Mouse (Mus musculus) hindbrain, embryonic 11.5 days (tissue): ENCODE results near the gene Gcn1l1. TPM values are rescaled to one million over a fixed set of nuclear protein-coding genes. Genes with fewer than 3 reads are reported as not detected.
"Not testable (repeated sequence)": the region's sequence is repeated elsewhere in the genome, so short reads cannot be mapped to it uniquely, and the experiment has no call there.

ENCODE experiments used
- ATAC-seq: fragments of 200-750 bp; cut with Nextera tagmentation; 2 replicates; pipeline ENCODE4 v1.8.0; 2017; ENCODE audit warnings: mild to moderate bottlenecking, moderate TSS enrichment, moderate library complexity; ENCODE audit not compliant: low FRiP score
- DNase-seq: peaks from one replicate; pipeline ENCODE4 v3.0.0-alpha.2; 2015; ENCODE audit warnings: low spot score
- H3K27ac ChIP-seq: fragments of 300-500 bp; sonication (generic); 2 replicates; pipeline ENCODE4 v1.5.1; 2014; ENCODE audit warnings: mild to moderate bottlenecking, low read depth, low read length
- H3K27me3 ChIP-seq: fragments of 300-500 bp; sonication (generic); 2 replicates; pipeline ENCODE4 v1.6.1; 2014; ENCODE audit warnings: mild to moderate bottlenecking, low read length, moderate library complexity, mixed read lengths; ENCODE audit not compliant: control insufficient read depth, insufficient read depth
- H3K36me3 ChIP-seq: fragments of 300-500 bp; sonication (generic); 2 replicates; pipeline ENCODE4 v1.6.1; 2014; ENCODE audit warnings: mild to moderate bottlenecking, low read length, moderate library complexity, mixed read lengths; ENCODE audit not compliant: control insufficient read depth, insufficient read depth
- H3K4me1 ChIP-seq: fragments of 300-500 bp; sonication (generic); replicated peaks from 2 replicates; pipeline ENCODE4 v1.6.1; 2014; ENCODE audit warnings: low read length, mixed read lengths; ENCODE audit not compliant: control insufficient read depth, insufficient read depth
- H3K4me2 ChIP-seq: fragments of 300-500 bp; sonication (generic); replicated peaks from 2 replicates; pipeline ENCODE4 v1.6.1; 2014; ENCODE audit warnings: mild to moderate bottlenecking, low read depth, low read length
- H3K4me3 ChIP-seq: fragments of 300-500 bp; sonication (generic); 2 replicates; pipeline ENCODE4 v1.5.1; 2014; ENCODE audit warnings: low read depth, low read length
- H3K9ac ChIP-seq: fragments of 300-500 bp; sonication (generic); 2 replicates; pipeline ENCODE4 v1.6.1; 2014; ENCODE audit warnings: low read depth, low read length
- H3K9me3 ChIP-seq: fragments of 300-500 bp; sonication (generic); 2 replicates; pipeline ENCODE4 v1.6.1; 2016; ENCODE audit warnings: low read length; ENCODE audit not compliant: control insufficient read depth
- WGBS: fragments of 180-500 bp; shearing (Covaris S2); extraction: QIAGEN DNeasy Blood & Tissue Kit; methylation state at CpG from one replicate; pipeline ENCODE4 v1.1.7; 2014; 5-methylcytosine and 5-hydroxymethylcytosine counted together
- polyA plus RNA-seq: library from polyadenylated mRNA; unstranded; fragments of >200 nt; fragmentation: Nextera tagmentation; extraction: Ambion mirVana; gene quantifications from 2 replicates; pipeline ENCODE4 v1.2.1, GENCODE M21; 2014

Gene Gcn1l1
- polyA plus RNA-seq, result 31.8 and 39.4 TPM in 2 replicates

- 3% methylated on average over 52 of the region's 55 CpGs for WGBS
Measured at GRCm38 (mm10) chr5:115564737-115565393, at the start of gene Gcn1l1. TSS of gene Gcn1l1 (plus strand) at chr5:115565254.

GRCm38 (mm10) chr5:115516081-115516907 is 48.8 kb upstream of the Gcn1l1 start:
- DNase-seq (no peak), ATAC-seq (no peak)
- Histone ChIP-seq H3K9ac (no peak overlapping the region), H3K27me3 (no peaks in the 10 kb centered on the region), H3K27ac (no peak overlapping the region), H3K4me1 (no peaks in the 10 kb centered on the region), H3K4me3 (no peak overlapping the region), H3K36me3 (no peaks in the 10 kb centered on the region), H3K9me3 (no peaks in the 10 kb centered on the region), H3K4me2 (no peak overlapping the region)
- WGBS, result 82% methylated on average over 32 of the region's 32 CpGs

More at GRCm38 (mm10) chr5:115564737-115565393, at the start of gene Gcn1l1:
- DNase-seq, result peak; percentile 84
- ATAC-seq, result peak; percentile 85
- Histone ChIP-seq H3K4me2 (peak within 1 kb of the TSS; percentile 81), H3K9ac (peak within 1 kb of the TSS; percentile 94), H3K27ac (peak within 1 kb of the TSS; percentile 77), H3K4me3 (peak within 1 kb of the TSS; percentile 97), H3K27me3 (no peaks in the 10 kb centered on the region), H3K36me3 (peaks cover 10% of the 10 kb centered on the region; the same call in 1 of the 2 replicates), H3K9me3 (no peaks in the 10 kb centered on the region), H3K4me1 (peaks cover 9% of the 10 kb centered on the region; the same call in 1 of the 2 replicates)

DNA sequence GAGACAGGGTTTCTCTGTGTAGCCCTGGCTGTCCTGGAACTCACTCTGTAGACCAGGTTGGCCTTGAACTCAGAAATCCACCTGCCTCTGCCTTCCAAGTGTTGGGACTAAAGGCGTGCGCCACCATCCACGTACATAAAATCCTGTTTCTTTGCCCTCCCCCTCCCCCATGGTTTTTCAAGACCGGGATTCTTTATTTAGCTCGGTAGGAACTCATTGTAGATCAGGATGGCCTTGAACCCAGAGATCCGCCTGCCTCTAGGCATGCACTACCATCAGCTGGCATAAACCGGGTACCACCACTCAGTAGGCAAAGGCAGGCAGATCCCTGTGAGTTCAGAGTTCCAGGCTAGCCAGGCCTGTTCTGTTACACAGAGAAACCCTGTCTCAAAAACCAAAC is 48.1 kb upstream of the Gcn1l1 start:
- H3K9me3 ChIP-seq, result no peaks in the 10 kb centered on the region
- 89% methylated on average over 7 of the region's 7 CpGs for WGBS
- no peaks in the 10 kb centered on the region for H3K36me3 ChIP-seq
- no peak overlapping the region for H3K4me3 ChIP-seq
- H3K4me2 ChIP-seq, result no peak overlapping the region
- no peak for DNase-seq
- no peaks in the 10 kb centered on the region for H3K4me1 ChIP-seq
- no peak for ATAC-seq
- no peak overlapping the region for H3K9ac ChIP-seq
- no peak overlapping the region for H3K27ac ChIP-seq
- H3K27me3 ChIP-seq, result no peaks in the 10 kb centered on the region

DNA sequence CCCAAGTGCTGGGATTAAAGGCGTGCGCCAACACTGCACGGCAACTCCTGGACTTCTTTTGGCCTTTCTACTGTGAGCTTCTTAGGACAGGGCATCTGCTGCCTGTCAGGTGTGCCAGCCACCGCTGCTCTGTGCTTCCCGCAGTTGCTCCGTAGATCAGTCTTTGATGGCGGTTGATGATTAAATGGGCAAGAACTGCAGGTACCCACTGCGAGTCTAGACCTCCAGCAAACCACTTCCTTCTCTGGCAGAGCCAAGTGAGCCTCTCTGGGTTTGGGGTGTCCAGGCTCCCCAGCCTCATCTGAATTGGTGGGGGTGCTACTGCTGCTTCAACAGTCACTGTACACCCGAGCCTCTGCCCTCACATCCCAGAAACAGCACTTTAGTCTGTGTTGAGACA is 47.6 kb upstream of the Gcn1l1 start:
- no peak overlapping the region for H3K9ac ChIP-seq
- H3K27me3 ChIP-seq, result no peaks in the 10 kb centered on the region
- DNase-seq (no peak), ATAC-seq (no peak)
- H3K9me3 ChIP-seq, result no peaks in the 10 kb centered on the region
- no peak overlapping the region for H3K4me2 ChIP-seq
- 95% methylated on average over 9 of the region's 9 CpGs for WGBS
- H3K4me3 ChIP-seq, result no peak overlapping the region
- no peaks in the 10 kb centered on the region for H3K36me3 ChIP-seq
- H3K27ac ChIP-seq, result no peak overlapping the region
- no peaks in the 10 kb centered on the region for H3K4me1 ChIP-seq

DNA sequence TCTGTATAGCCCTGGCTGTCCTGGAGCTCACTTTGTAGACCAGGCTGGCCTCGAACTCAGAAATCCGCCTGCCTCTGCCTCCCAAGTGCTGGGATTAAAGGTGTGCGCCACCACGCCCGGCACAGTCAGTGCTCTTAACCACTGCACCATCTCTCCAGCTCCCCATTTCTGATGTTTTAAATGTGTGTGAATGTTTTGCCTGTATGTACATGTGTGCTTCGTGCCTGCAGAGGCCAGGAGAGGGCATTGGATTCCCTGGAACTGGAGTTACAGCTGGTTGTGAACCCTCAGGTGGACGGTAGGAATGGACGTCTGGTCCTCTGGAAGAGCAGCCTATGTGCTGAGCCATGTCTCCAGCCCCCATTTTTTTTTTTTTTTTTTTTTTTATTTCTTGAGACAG is 46.8 kb upstream of the Gcn1l1 start:
- not testable (repeated sequence) for H3K36me3 ChIP-seq, ATAC-seq, H3K4me2 ChIP-seq, H3K4me1 ChIP-seq, H3K27me3 ChIP-seq, H3K9me3 ChIP-seq, H3K27ac ChIP-seq, H3K9ac ChIP-seq, H3K4me3 ChIP-seq, DNase-seq
- WGBS, result 94% methylated on average over 8 of the region's 8 CpGs

GRCm38 (mm10) chr5:115520325-115520869 is 44.7 kb upstream of the Gcn1l1 start:
- Histone ChIP-seq H3K27me3 (no peaks in the 10 kb centered on the region), H3K4me3 (no peak overlapping the region), H3K4me1 (peaks cover 7% of the 10 kb centered on the region; the same call in 1 of the 2 replicates), H3K9me3 (no peaks in the 10 kb centered on the region), H3K4me2 (no peak overlapping the region), H3K36me3 (no peaks in the 10 kb centered on the region), H3K27ac (no peak overlapping the region), H3K9ac (no peak overlapping the region)
- WGBS, result 66% methylated on average over 21 of the region's 21 CpGs
- no peak for ATAC-seq
- DNase-seq, result no peak

DNA sequence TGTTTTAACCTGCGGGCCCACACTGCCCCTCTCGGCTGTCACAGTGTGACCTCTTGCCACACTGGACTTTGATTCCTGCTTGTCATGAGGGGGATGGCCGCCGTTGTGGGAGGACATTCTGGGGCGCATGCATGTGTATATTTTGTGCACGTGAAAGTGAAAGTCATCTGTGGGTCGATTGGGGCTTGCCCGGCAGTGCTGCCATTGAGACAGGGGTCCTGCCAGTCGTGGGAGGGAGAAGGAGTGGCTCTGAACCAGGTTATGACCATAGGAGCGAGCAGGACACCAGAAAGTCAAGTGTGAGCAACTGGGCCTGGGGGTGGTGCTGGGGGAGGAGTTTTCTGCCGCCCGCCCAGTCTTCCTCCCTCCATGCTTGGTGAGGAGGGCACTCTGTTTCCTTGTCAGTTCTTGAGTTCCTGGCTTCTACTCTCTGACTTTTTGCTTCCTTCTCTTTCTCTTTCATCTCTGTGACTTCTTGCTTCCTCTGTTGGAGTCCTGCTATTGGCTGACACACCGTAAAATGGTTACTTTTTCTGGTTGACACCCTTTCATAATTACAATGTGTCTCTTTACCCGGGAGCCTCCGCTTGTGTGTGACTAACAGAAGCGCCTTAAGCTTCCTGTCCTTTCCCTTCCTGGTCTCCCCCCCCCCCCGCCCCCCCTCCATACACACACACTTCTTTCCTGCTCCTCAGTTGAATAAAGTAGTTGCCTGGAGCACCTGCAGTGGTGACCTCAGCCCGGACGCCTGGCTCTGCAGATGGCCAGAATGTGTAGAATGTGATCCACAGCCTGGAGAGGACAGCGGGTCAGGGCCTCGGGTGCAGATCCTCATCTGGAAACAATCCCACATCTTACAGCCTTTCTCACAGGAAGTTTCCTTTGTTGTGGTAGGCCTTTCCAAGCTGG is 43.2 kb upstream of the Gcn1l1 start:
- Histone ChIP-seq H3K4me1 (peaks cover 7% of the 10 kb centered on the region; the same call in 1 of the 2 replicates), H3K4me2 (no peak overlapping the region), H3K4me3 (no peak overlapping the region), H3K36me3 (no peaks in the 10 kb centered on the region), H3K27me3 (no peaks in the 10 kb centered on the region), H3K9me3 (no peaks in the 10 kb centered on the region), H3K9ac (no peak overlapping the region), H3K27ac (no peak overlapping the region)
- ATAC-seq (no peak), DNase-seq (no peak)
- WGBS, result 64% methylated on average over 21 of the region's 21 CpGs

DNA sequence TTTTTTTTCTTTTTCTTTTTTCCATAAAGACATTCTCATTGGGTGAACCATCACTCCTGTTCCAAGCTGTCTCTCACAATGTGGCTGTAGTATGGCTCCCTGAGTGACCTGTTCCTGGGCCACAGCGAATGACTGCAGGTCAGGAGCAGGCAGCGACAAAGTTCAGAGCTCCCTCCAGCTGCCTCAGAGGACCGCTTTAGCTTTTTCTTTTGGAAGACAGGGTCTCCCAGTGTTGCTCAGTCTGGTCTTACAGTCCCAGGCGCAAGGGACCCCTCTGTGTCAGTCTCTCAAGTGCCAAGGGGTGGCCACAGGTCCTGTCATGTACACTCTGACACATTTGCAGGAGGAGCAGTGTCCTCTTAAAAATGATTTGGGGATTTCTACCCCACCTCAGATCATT is 42.5 kb upstream of the Gcn1l1 start:
- Histone ChIP-seq H3K27me3 (no peaks in the 10 kb centered on the region), H3K9me3 (no peaks in the 10 kb centered on the region), H3K9ac (no peak overlapping the region), H3K4me3 (no peak overlapping the region), H3K27ac (no peak overlapping the region), H3K4me1 (peaks cover 7% of the 10 kb centered on the region; the same call in 1 of the 2 replicates), H3K36me3 (no peaks in the 10 kb centered on the region), H3K4me2 (no peak overlapping the region)
- DNase-seq (no peak), ATAC-seq (no peak)
- 64% methylated on average over 4 of the region's 4 CpGs for WGBS
